Mouse (Mus musculus): ENCODE measurements around the gene Stx7.
"Not testable (repeated sequence)": the region's sequence is repeated elsewhere in the genome, so short reads cannot be mapped to it uniquely, and the experiment has no call there.

Stx7 gene

GRCm38 (mm10) chr10:24149135-24149781 lies at the start of gene Stx7:
Stx7 (plus strand) TSS chr10:24149302.
- in situ Hi-C loops (cut with MboI) = no loop called here

- in situ Hi-C loops (cut with MboI) = not testable (repeated sequence)
Measured at GRCm38 (mm10) chr10:24101812-24102211, 47.3 kb upstream of the Stx7 start, which contains the start of gene Taar8c. Taar8c (minus strand) TSS chr10:24101912.

GRCm38 (mm10) chr10:24103299-24103698 lies 45.8 kb upstream of the Stx7 start:
- in situ Hi-C loops (cut with MboI) = not testable (repeated sequence)

- in situ Hi-C loops (cut with MboI) = no loop called here
Measured at GRCm38 (mm10) chr10:24107747-24108146, 41.4 kb upstream of the Stx7 start.

- in situ Hi-C loops (cut with MboI) = no loop called here
Measured at GRCm38 (mm10) chr10:24108236-24108635, 40.9 kb upstream of the Stx7 start.

GRCm38 (mm10) chr10:24109434-24109833 lies 39.7 kb upstream of the Stx7 start, which contains the start of gene Taar9:
Taar9 (minus strand) TSS chr10:24109534.
- in situ Hi-C loops (cut with MboI) = not testable (repeated sequence)

- in situ Hi-C loops (cut with MboI) = no loop called here
Measured at GRCm38 (mm10) chr10:24111116-24111778, 37.9 kb upstream of the Stx7 start.

GRCm38 (mm10) chr10:24131451-24132262 lies 17.4 kb upstream of the Stx7 start:
- in situ Hi-C loops (cut with MboI) = loop anchor here (5.0 kb wide), 1 partner anchor 314 kb away; no protein-coding TSS in a partner anchor

GRCm38 (mm10) chr10:24132273-24132672 lies 16.8 kb upstream of the Stx7 start:
- in situ Hi-C loops (cut with MboI) = loop anchor here (5.0 kb wide), 1 partner anchor 315 kb away; no protein-coding TSS in a partner anchor

GRCm38 (mm10) chr10:24133132-24133531 lies 16.0 kb upstream of the Stx7 start:
- in situ Hi-C loops (cut with MboI) = loop anchor here (5.0 kb wide), 1 partner anchor 316 kb away; no protein-coding TSS in a partner anchor

- in situ Hi-C loops (cut with MboI) = loop anchor here (5.0 kb wide), 1 partner anchor 317 kb away; no protein-coding TSS in a partner anchor
Measured at GRCm38 (mm10) chr10:24134071-24134645, 14.9 kb upstream of the Stx7 start.

GRCm38 (mm10) chr10:24138623-24139261 lies 10.4 kb upstream of the Stx7 start:
- in situ Hi-C loops (cut with MboI) = no loop called here

GRCm38 (mm10) chr10:24142735-24143134 lies 6.4 kb upstream of the Stx7 start:
- in situ Hi-C loops (cut with MboI) = no loop called here

- in situ Hi-C loops (cut with MboI) = no loop called here
Measured at GRCm38 (mm10) chr10:24150086-24150485, 984 bp downstream of the Stx7 start.

- in situ Hi-C loops (cut with MboI) = no loop called here
Measured at GRCm38 (mm10) chr10:24158470-24159254, 9.6 kb downstream of the Stx7 start.

GRCm38 (mm10) chr10:24159575-24159974 lies 10.5 kb downstream of the Stx7 start:
- in situ Hi-C loops (cut with MboI) = no loop called here

GRCm38 (mm10) chr10:24160349-24160748 lies 11.2 kb downstream of the Stx7 start:
- in situ Hi-C loops (cut with MboI) = no loop called here

- in situ Hi-C loops (cut with MboI) = no loop called here
Measured at GRCm38 (mm10) chr10:24164137-24164908, 15.2 kb downstream of the Stx7 start.

GRCm38 (mm10) chr10:24164909-24165304 lies 15.8 kb downstream of the Stx7 start:
- in situ Hi-C loops (cut with MboI) = no loop called here

Measured in mature B cell (primary cell).